Mouse (Mus musculus) lung, embryonic 15.5 days (tissue): ENCODE results near the gene Rfx7. TPM values are rescaled to one million over a fixed set of nuclear protein-coding genes. Genes with fewer than 3 reads are reported as not detected.

Source experiments
- microRNA-seq: library from miRNA; unstranded; fragments of <30 nt; microRNA quantifications from one replicate; pipeline ENCODE4, GENCODE M21; 2016
- polyA plus RNA-seq: library from polyadenylated mRNA; unstranded; fragments of >200 nt; fragmentation: Nextera tagmentation; extraction: Ambion mirVana; gene quantifications from 2 replicates; pipeline ENCODE4 v1.2.1, GENCODE M21; 2015

Rfx7 gene
- polyA plus RNA-seq, 1 experiment from 2014 or later, result 9.0 TPM

Small RNA genes within 50 kb of the gene (microRNA-seq; reads per million reads assigned to microRNA genes)
- gene Gm28010, result not detected

Other genes with a start within 250 kb of the Rfx7 start
- gene Mns1, start 94.2 kb upstream of the Rfx7 start, polyA plus RNA-seq, result 27.4 and 30.8 TPM in 2 replicates
- gene Tex9, start 40.0 kb upstream of the Rfx7 start, polyA plus RNA-seq, result 24.8 and 26.3 TPM in 2 replicates
- 660 and 677 TPM in 2 replicates for gene Nedd4, start 130.1 kb downstream of the Rfx7 start, polyA plus RNA-seq